Mouse (Mus musculus) ovary, adult 10 weeks (tissue): Measurements from ENCODE around the gene Kiz. TPM values are rescaled to one million over a fixed set of nuclear protein-coding genes. Genes with fewer than 3 reads are reported as not detected.

Experiments
- polyA plus RNA-seq: library from polyadenylated mRNA; stranded (reverse); fragments of 350-450 nt; fragmentation: Illumina TruSeq; extraction: RNeasy Lipid Tissue Mini Kit (QIAGEN cat#74804); gene quantifications from one replicate; pipeline ENCODE4 v1.2.3, GENCODE M21; 2014

Kiz gene
- polyA plus RNA-seq, result 82.7 TPM

DNA sequence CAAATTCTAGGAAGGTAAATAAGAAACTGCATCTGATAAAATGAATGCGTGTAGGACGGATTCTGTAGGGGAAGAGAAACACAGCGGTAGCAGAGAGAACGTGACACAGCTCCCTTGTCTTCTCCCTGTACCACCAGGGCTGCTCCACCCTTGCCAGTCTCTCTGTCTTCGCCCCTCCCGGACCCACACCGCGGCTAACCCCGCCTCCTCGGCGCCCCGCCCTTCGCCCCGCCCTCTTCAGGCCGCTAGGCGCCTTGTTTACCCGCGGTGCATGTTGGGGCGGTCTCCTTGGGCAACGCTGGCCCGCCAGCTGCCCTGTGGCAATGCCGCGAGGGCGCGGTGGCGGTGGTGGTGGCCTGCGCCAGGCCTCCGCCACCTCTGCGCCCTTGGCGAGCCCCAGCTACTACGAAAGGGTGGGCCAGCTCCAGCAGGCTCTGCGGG, at the start of gene Kiz:
Kiz (plus strand) TSS at position 266 of the 441 bp plus-strand sequence.

GRCm38 (mm10) chr2:147012623-147013184, 157.0 kb downstream of the Kiz start, which contains the start of gene Xrn2:
Gene Xrn2 (plus strand): TSS chr2:147012996.

Other genes starting within 250 kb of the Kiz start
- gene Xrn2, start 157.1 kb downstream of the Kiz start, polyA plus RNA-seq, result 284 TPM
- not detected for gene Nkx2-4, start 229.6 kb downstream of the Kiz start, polyA plus RNA-seq